Mouse (Mus musculus): ENCODE data around the gene Rreb1.

DNA sequence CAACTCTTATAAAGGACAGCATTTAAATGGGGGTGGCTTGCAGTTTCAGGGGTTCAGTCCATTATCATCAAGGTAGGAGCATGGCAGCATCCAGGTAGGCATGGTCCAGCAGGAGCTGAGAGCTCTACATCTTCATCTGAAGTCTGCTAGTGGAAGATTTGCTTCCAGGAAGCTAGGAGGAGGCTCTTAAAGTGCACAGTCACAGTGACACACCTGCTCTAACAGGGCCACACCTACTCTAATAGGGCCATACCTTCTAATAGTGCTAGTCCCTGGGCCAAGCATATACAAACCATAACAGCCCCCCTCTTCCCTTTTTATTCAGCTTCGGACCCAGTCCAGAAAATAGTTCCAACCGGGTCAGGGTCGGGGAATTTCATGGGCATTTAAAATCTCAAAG, 221.5 kb downstream of the Rreb1 start:
- TF ChIP-seq FLI1 (IDR thresholded peaks at IDR 0.05; ENCODE audit: low read length) (no peak), GATA1 (IDR thresholded peaks at IDR 0.05; ENCODE audit: borderline replicate concordance, low read length) (no peak)

All from megakaryocyte, embryonic 14.5 days (primary cell).